Mouse (Mus musculus) CH12.LX (cell line): ENCODE measurements around the gene Vamp4. TPM values are rescaled to one million over a fixed set of nuclear protein-coding genes. Genes with fewer than 3 reads are reported as not detected.
A peak's percentile ranks its signal among the peaks of the same experiment; 100 is the strongest.

Source experiments
- DNase-seq: peaks from one replicate; pipeline ENCODE4 v3.0.0-alpha.2; 2013; ENCODE audit errors: extremely low read depth
- H3K27ac ChIP-seq: 2 replicates; pipeline ENCODE4 v1.5.1; 2012; ENCODE audit warnings: low read depth, mild to moderate bottlenecking, control low read depth, moderate library complexity; ENCODE audit not compliant: insufficient read depth
- H3K27me3 ChIP-seq: replicated peaks from 2 replicates; pipeline ENCODE3; 2012; ENCODE audit warnings: inconsistent platforms
- H3K36me3 ChIP-seq, 2 experiments: replicated peaks in 1 of 2; 2 replicates each; pipeline versions ENCODE3 to v1.6.1; 2012; ENCODE audit warnings: inconsistent platforms in 1 of 2, low read length in 1 of 2, mild to moderate bottlenecking in 1 of 2, mixed read lengths in 1 of 2, moderate library complexity in 1 of 2; ENCODE audit not compliant: control insufficient read depth in 1 of 2, insufficient read depth in 1 of 2
- H3K4me1 ChIP-seq, 2 experiments: 2 replicates each; pipeline ENCODE4 v1.6.1; 2012; ENCODE audit warnings: inconsistent platforms in 1 of 2, moderate library complexity in 1 of 2; ENCODE audit not compliant: insufficient read depth in 2 of 2, control insufficient read depth in 1 of 2
- H3K4me2 ChIP-seq: 2 replicates; pipeline ENCODE4 v1.6.1; 2012; ENCODE audit warnings: low read depth, mild to moderate bottlenecking, control low read depth; ENCODE audit not compliant: poor library complexity, insufficient read depth, severe bottlenecking
- H3K4me3 ChIP-seq, 3 experiments: fragments of 150-350 bp in 1 of 3; sonication (generic) in 1 of 3; replicated peaks in 1 of 3; 2 replicates each; pipeline versions ENCODE3 to v1.5.1; 2011 to 2012; ENCODE audit warnings: low read depth in 2 of 3, low read length in 2 of 3, mild to moderate bottlenecking in 2 of 3, moderate library complexity in 2 of 3, control low read depth in 1 of 3, improper control_type of control experiment in 1 of 3, inconsistent platforms in 1 of 3, mixed read lengths in 1 of 3; ENCODE audit not compliant: poor library complexity in 1 of 3
- H3K79me2 ChIP-seq: replicated peaks from 2 replicates; pipeline ENCODE4 v1.6.1; 2012; ENCODE audit warnings: mild to moderate bottlenecking, moderate library complexity; ENCODE audit not compliant: control insufficient read depth, poor library complexity, insufficient read depth, severe bottlenecking; ENCODE audit errors: extremely low read depth
- H3K9ac ChIP-seq: 2 replicates; pipeline ENCODE4 v1.6.1; 2012; ENCODE audit warnings: low read depth, mild to moderate bottlenecking, control low read depth, moderate library complexity; ENCODE audit not compliant: insufficient read depth
- H3K9me3 ChIP-seq: replicated peaks from 2 replicates; pipeline ENCODE3; 2012; ENCODE audit warnings: low read length, inconsistent platforms, mixed read lengths
- BHLHE40 ChIP-seq: IDR thresholded peaks from 2 replicates; pipeline ENCODE4 v1.6.1; 2011; ENCODE audit warnings: mild to moderate bottlenecking, low read depth, low read length, improper control_type of control experiment
- CHD2 ChIP-seq: IDR thresholded peaks from 2 replicates; pipeline ENCODE4 v1.6.1; 2011; ENCODE audit warnings: low read length, improper control_type of control experiment
- E2F4 ChIP-seq: IDR thresholded peaks from 2 replicates; pipeline ENCODE4 v1.6.1; 2011; ENCODE audit warnings: low read depth, low read length, improper control_type of control experiment; ENCODE audit not compliant: insufficient replicate concordance
- ELF1 ChIP-seq: IDR thresholded peaks from 2 replicates; pipeline ENCODE4 v1.6.1; 2014; ENCODE audit warnings: low read depth, mild to moderate bottlenecking, inconsistent platforms, low read length, improper control_type of control experiment
- ETS1 ChIP-seq: conservative IDR thresholded peaks from 2 replicates; pipeline ENCODE4 v1.6.1; 2012; ENCODE audit warnings: low read depth, mild to moderate bottlenecking, inconsistent platforms, low read length, improper control_type of control experiment, moderate library complexity
- GABPA ChIP-seq: IDR thresholded peaks from 2 replicates; pipeline ENCODE4 v1.6.1; 2012; ENCODE audit warnings: low read depth, low read length, improper control_type of control experiment, inconsistent platforms; ENCODE audit not compliant: insufficient replicate concordance
- HCFC1 ChIP-seq: IDR thresholded peaks from 2 replicates; pipeline ENCODE4 v1.6.1; 2012; ENCODE audit warnings: low read depth, mild to moderate bottlenecking, inconsistent platforms, low read length, improper control_type of control experiment
- JUN ChIP-seq: IDR thresholded peaks from 2 replicates; pipeline ENCODE4 v1.6.1; 2011; ENCODE audit warnings: low read depth, mild to moderate bottlenecking, low read length, improper control_type of control experiment, moderate library complexity; ENCODE audit not compliant: insufficient read depth
- JUND ChIP-seq: conservative IDR thresholded peaks from 2 replicates; pipeline ENCODE4 v1.6.1; 2011; ENCODE audit warnings: low read depth, low read length, improper control_type of control experiment
- KAT2A ChIP-seq: IDR thresholded peaks from 2 replicates; pipeline ENCODE4 v1.6.1; 2012; ENCODE audit warnings: low read length, improper control_type of control experiment, inconsistent platforms; ENCODE audit not compliant: insufficient replicate concordance
- MAFK ChIP-seq: IDR thresholded peaks from 2 replicates; pipeline ENCODE4 v1.6.1; 2011; ENCODE audit warnings: low read length, improper control_type of control experiment; ENCODE audit not compliant: insufficient replicate concordance
- MAX ChIP-seq: IDR thresholded peaks from 2 replicates; pipeline ENCODE4 v1.6.1; 2011; ENCODE audit warnings: low read length, improper control_type of control experiment
- MEF2A ChIP-seq: IDR thresholded peaks from 2 replicates; pipeline ENCODE4 v1.6.1; 2014; ENCODE audit warnings: low read depth, mild to moderate bottlenecking, inconsistent platforms, low read length, improper control_type of control experiment, borderline replicate concordance
- MXI1 ChIP-seq: IDR thresholded peaks from 2 replicates; pipeline ENCODE4 v1.6.1; 2011; ENCODE audit warnings: mild to moderate bottlenecking, low read depth, low read length, improper control_type of control experiment
- NRF1 ChIP-seq: IDR thresholded peaks from 2 replicates; pipeline ENCODE4 v1.6.1; 2014; ENCODE audit warnings: low read depth, mild to moderate bottlenecking, inconsistent platforms, low read length, improper control_type of control experiment, moderate library complexity
- PAX5 ChIP-seq: IDR thresholded peaks from 2 replicates; pipeline ENCODE4 v1.6.1; 2012; ENCODE audit warnings: low read length, inconsistent platforms, mixed read lengths
- POLR2A ChIP-seq: IDR thresholded peaks from 2 replicates; pipeline ENCODE4 v1.6.1; 2011; ENCODE audit warnings: low read depth, mild to moderate bottlenecking, improper control_type of control experiment, low read length
- RAD21 ChIP-seq: IDR thresholded peaks from 2 replicates; pipeline ENCODE4 v1.6.1; 2011; ENCODE audit warnings: low read depth, mild to moderate bottlenecking, low read length, improper control_type of control experiment, moderate library complexity
- RCOR1 ChIP-seq: conservative IDR thresholded peaks from 2 replicates; pipeline ENCODE4 v1.6.1; 2012; ENCODE audit warnings: low read depth, mild to moderate bottlenecking, inconsistent platforms, low read length, improper control_type of control experiment
- TBP ChIP-seq: conservative IDR thresholded peaks from 2 replicates; pipeline ENCODE4 v1.6.1; 2011; ENCODE audit warnings: low read depth, low read length, improper control_type of control experiment
- TCF12 ChIP-seq: IDR thresholded peaks from 2 replicates; pipeline ENCODE4 v1.6.1; 2014; ENCODE audit warnings: low read depth, mild to moderate bottlenecking, inconsistent platforms, low read length, improper control_type of control experiment
- USF2 ChIP-seq: conservative IDR thresholded peaks from 2 replicates; pipeline ENCODE4 v1.6.1; 2011; ENCODE audit warnings: low read depth, low read length, improper control_type of control experiment
- ZC3H11A ChIP-seq: IDR thresholded peaks from 2 replicates; pipeline ENCODE4 v1.6.1; 2012; ENCODE audit warnings: low read depth, mild to moderate bottlenecking, inconsistent platforms, low read length, improper control_type of control experiment
- ZNF384 ChIP-seq: IDR thresholded peaks from 2 replicates; pipeline ENCODE4 v1.6.1; 2012; ENCODE audit warnings: low read depth, low read length, improper control_type of control experiment, inconsistent platforms
- dilution Hi-C: fragments of 300-500 bp; cut with MboI; formaldehyde crosslinking; loops from 2 replicates; pipeline ENCODE4 v1.14.3; 2020; ENCODE audit warnings: low sequenced_read_pairs; ENCODE audit not compliant: extremely low pct_unique_long_range_greater_than_20kb, extremely low pct_ligation_motif_present
- in situ Hi-C: fragments of 300-500 bp; cut with MboI; formaldehyde crosslinking; loops from 3 replicates; pipeline ENCODE4 v1.14.3; 2019; ENCODE audit warnings: low sequenced_read_pairs, low pct_ligation_motif_present, low pct_unique_long_range_greater_than_20kb, mixed read lengths
- polyA plus RNA-seq: library from polyadenylated mRNA; unstranded; fragments of >175 nt; gene quantifications from 2 replicates; pipeline ENCODE4 v1.2.1, GENCODE M21; 2012; ENCODE audit warnings: low read depth; ENCODE audit not compliant: insufficient read length
- total RNA-seq, 2 experiments: library from RNA; depleted of rRNA; stranded (reverse); fragments of 300-350 nt in 1 of 2; fragments of >200 nt in 1 of 2; gene quantifications; 2 replicates each; pipeline ENCODE4 v1.2.3; 2012 to 2014

The Vamp4 gene
- total and polyA plus RNA-seq, 3 experiments = 17.9 to 38.5 (median 36.8) TPM

- TF ChIP-seq ZC3H11A (no peak), TBP (0 out of 2 replicates have a peak, but pooled peaks have one; percentile 50), HCFC1 (no peak), GABPA (no peak), JUN (no peak), ELF1 (no peak), JUND (no peak), MXI1 (no peak), CHD2 (no peak), RCOR1 (no peak), TCF12 (no peak), KAT2A (no peak), MAX (no peak), E2F4 (no peak), MAFK (no peak), ZNF384 (peak; percentile 37; the same call in 1 of the 2 replicates), POLR2A (no peak), USF2 (no peak), NRF1 (no peak), PAX5 (no peak)
- TF ChIP-seq, all 38 proteins: peak for 6
Observed at GRCm38 (mm10) chr1:162549615-162550283, 20.6 kb upstream of the Vamp4 start (continued).

DNA sequence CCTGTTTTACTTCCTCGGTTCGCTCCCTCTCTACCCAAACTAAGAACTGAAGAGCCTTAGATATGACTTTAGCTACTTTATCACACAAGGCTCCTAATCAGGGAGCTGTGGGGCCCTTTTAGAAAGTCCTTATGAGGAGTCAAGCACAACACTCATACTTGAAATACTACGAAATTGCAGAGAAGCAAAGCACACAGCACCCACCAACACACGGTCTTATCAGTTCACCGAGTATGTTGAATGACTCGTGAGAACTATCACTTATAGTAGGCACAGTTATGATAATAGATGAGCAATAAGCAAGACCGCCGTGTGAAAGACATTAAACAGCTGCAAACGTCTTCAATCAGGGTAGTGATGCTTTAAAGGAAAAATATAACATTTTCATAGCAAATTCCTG, 17.4 kb upstream of the Vamp4 start:
- peaks cover 2 to 11% of the 10 kb centered on the region in 2 experiments; a peak in 3 of 4 replicates for H3K4me1 ChIP-seq
- DNase-seq = no peak
- no peak overlapping the region for H3K4me3 ChIP-seq
- in situ Hi-C loops = loop anchor here (5.0 kb wide), 1 partner anchor 109 kb away; no protein-coding TSS in a partner anchor
- no peaks in the 10 kb centered on the region for H3K9me3 ChIP-seq
- dilution Hi-C loops = no loop called here
- H3K27ac ChIP-seq = no peak overlapping the region
- H3K4me2 ChIP-seq = no peak overlapping the region
- TF ChIP-seq MEF2A (no peak), RAD21 (no peak), BHLHE40 (no peak), ETS1 (no peak)
- TF ChIP-seq, all 38 proteins: peak for 0
- no peak overlapping the region for H3K9ac ChIP-seq
- H3K36me3 ChIP-seq = no peaks in the 10 kb centered on the region
- peaks cover 1% of the 10 kb centered on the region; the same call in 1 of the 2 replicates for H3K79me2 ChIP-seq
- H3K27me3 ChIP-seq = no peaks in the 10 kb centered on the region
